Mouse (Mus musculus) CH12.LX (cell line): ENCODE results near the gene Mark2. TPM values are rescaled to one million over a fixed set of nuclear protein-coding genes. Genes with fewer than 3 reads are reported as not detected.

Source experiments
- DNase-seq: peaks from one replicate; pipeline ENCODE4 v3.0.0-alpha.2; 2013; ENCODE audit errors: extremely low read depth
- H3K27ac ChIP-seq: 2 replicates; pipeline ENCODE4 v1.5.1; 2012; ENCODE audit warnings: low read depth, mild to moderate bottlenecking, control low read depth, moderate library complexity; ENCODE audit not compliant: insufficient read depth
- H3K27me3 ChIP-seq: replicated peaks from 2 replicates; pipeline ENCODE3; 2012; ENCODE audit warnings: inconsistent platforms
- H3K36me3 ChIP-seq, 2 experiments: replicated peaks in 1 of 2; 2 replicates each; pipeline versions ENCODE3 to v1.6.1; 2012; ENCODE audit warnings: inconsistent platforms in 1 of 2, low read length in 1 of 2, mild to moderate bottlenecking in 1 of 2, mixed read lengths in 1 of 2, moderate library complexity in 1 of 2; ENCODE audit not compliant: control insufficient read depth in 1 of 2, insufficient read depth in 1 of 2
- H3K4me1 ChIP-seq, 2 experiments: 2 replicates each; pipeline ENCODE4 v1.6.1; 2012; ENCODE audit warnings: inconsistent platforms in 1 of 2, moderate library complexity in 1 of 2; ENCODE audit not compliant: insufficient read depth in 2 of 2, control insufficient read depth in 1 of 2
- H3K4me2 ChIP-seq: 2 replicates; pipeline ENCODE4 v1.6.1; 2012; ENCODE audit warnings: low read depth, mild to moderate bottlenecking, control low read depth; ENCODE audit not compliant: poor library complexity, insufficient read depth, severe bottlenecking
- H3K4me3 ChIP-seq, 3 experiments: fragments of 150-350 bp in 1 of 3; sonication (generic) in 1 of 3; replicated peaks in 1 of 3; 2 replicates each; pipeline versions ENCODE3 to v1.5.1; 2011 to 2012; ENCODE audit warnings: low read depth in 2 of 3, low read length in 2 of 3, mild to moderate bottlenecking in 2 of 3, moderate library complexity in 2 of 3, control low read depth in 1 of 3, improper control_type of control experiment in 1 of 3, inconsistent platforms in 1 of 3, mixed read lengths in 1 of 3; ENCODE audit not compliant: poor library complexity in 1 of 3
- H3K79me2 ChIP-seq: replicated peaks from 2 replicates; pipeline ENCODE4 v1.6.1; 2012; ENCODE audit warnings: mild to moderate bottlenecking, moderate library complexity; ENCODE audit not compliant: control insufficient read depth, poor library complexity, insufficient read depth, severe bottlenecking; ENCODE audit errors: extremely low read depth
- H3K9ac ChIP-seq: 2 replicates; pipeline ENCODE4 v1.6.1; 2012; ENCODE audit warnings: low read depth, mild to moderate bottlenecking, control low read depth, moderate library complexity; ENCODE audit not compliant: insufficient read depth
- H3K9me3 ChIP-seq: replicated peaks from 2 replicates; pipeline ENCODE3; 2012; ENCODE audit warnings: low read length, inconsistent platforms, mixed read lengths
- CHD1 ChIP-seq: IDR thresholded peaks from 2 replicates; pipeline ENCODE4 v1.6.1; 2012; ENCODE audit warnings: low read depth, low read length, improper control_type of control experiment, inconsistent platforms
- CTCF ChIP-seq, 2 experiments: IDR thresholded peaks in 1 of 2; conservative IDR thresholded peaks in 1 of 2; 2 replicates each; pipeline ENCODE4 v1.5.1; 2011 to 2012; ENCODE audit warnings: low read depth in 2 of 2, low read length in 2 of 2, improper control_type of control experiment in 1 of 2, inconsistent platforms in 1 of 2, mild to moderate bottlenecking in 1 of 2, moderate library complexity in 1 of 2
- ELF1 ChIP-seq: IDR thresholded peaks from 2 replicates; pipeline ENCODE4 v1.6.1; 2014; ENCODE audit warnings: low read depth, mild to moderate bottlenecking, inconsistent platforms, low read length, improper control_type of control experiment
- JUND ChIP-seq: conservative IDR thresholded peaks from 2 replicates; pipeline ENCODE4 v1.6.1; 2011; ENCODE audit warnings: low read depth, low read length, improper control_type of control experiment
- KAT2A ChIP-seq: IDR thresholded peaks from 2 replicates; pipeline ENCODE4 v1.6.1; 2012; ENCODE audit warnings: low read length, improper control_type of control experiment, inconsistent platforms; ENCODE audit not compliant: insufficient replicate concordance
- MAFK ChIP-seq: IDR thresholded peaks from 2 replicates; pipeline ENCODE4 v1.6.1; 2011; ENCODE audit warnings: low read length, improper control_type of control experiment; ENCODE audit not compliant: insufficient replicate concordance
- MAX ChIP-seq: IDR thresholded peaks from 2 replicates; pipeline ENCODE4 v1.6.1; 2011; ENCODE audit warnings: low read length, improper control_type of control experiment
- MAZ ChIP-seq: IDR thresholded peaks from 2 replicates; pipeline ENCODE4 v1.6.1; 2012; ENCODE audit warnings: low read depth, mild to moderate bottlenecking, inconsistent platforms, low read length, improper control_type of control experiment, moderate library complexity
- MEF2A ChIP-seq: IDR thresholded peaks from 2 replicates; pipeline ENCODE4 v1.6.1; 2014; ENCODE audit warnings: low read depth, mild to moderate bottlenecking, inconsistent platforms, low read length, improper control_type of control experiment, borderline replicate concordance
- MXI1 ChIP-seq: IDR thresholded peaks from 2 replicates; pipeline ENCODE4 v1.6.1; 2011; ENCODE audit warnings: mild to moderate bottlenecking, low read depth, low read length, improper control_type of control experiment
- MYC ChIP-seq: IDR thresholded peaks from 2 replicates; pipeline ENCODE4 v1.6.1; 2011; ENCODE audit warnings: low read depth, mild to moderate bottlenecking, improper control_type of control experiment, low read length
- NELFE ChIP-seq: IDR thresholded peaks from 2 replicates; pipeline ENCODE4 v1.6.1; 2011; ENCODE audit warnings: low read depth, low read length, improper control_type of control experiment
- NRF1 ChIP-seq: IDR thresholded peaks from 2 replicates; pipeline ENCODE4 v1.6.1; 2014; ENCODE audit warnings: low read depth, mild to moderate bottlenecking, inconsistent platforms, low read length, improper control_type of control experiment, moderate library complexity
- POLR2A ChIP-seq: IDR thresholded peaks from 2 replicates; pipeline ENCODE4 v1.6.1; 2011; ENCODE audit warnings: low read depth, mild to moderate bottlenecking, improper control_type of control experiment, low read length
- POLR2AphosphoS2 ChIP-seq: IDR thresholded peaks from 2 replicates; pipeline ENCODE4 v1.6.1; 2011; ENCODE audit warnings: low read depth, low read length, improper control_type of control experiment
- RAD21 ChIP-seq: IDR thresholded peaks from 2 replicates; pipeline ENCODE4 v1.6.1; 2011; ENCODE audit warnings: low read depth, mild to moderate bottlenecking, low read length, improper control_type of control experiment, moderate library complexity
- SMC3 ChIP-seq: IDR thresholded peaks from 2 replicates; pipeline ENCODE4 v1.6.1; 2011; ENCODE audit warnings: low read depth, low read length, improper control_type of control experiment
- TCF12 ChIP-seq: IDR thresholded peaks from 2 replicates; pipeline ENCODE4 v1.6.1; 2014; ENCODE audit warnings: low read depth, mild to moderate bottlenecking, inconsistent platforms, low read length, improper control_type of control experiment
- UBTF ChIP-seq: IDR thresholded peaks from 2 replicates; pipeline ENCODE4 v1.6.1; 2012; ENCODE audit warnings: low read depth, mild to moderate bottlenecking, inconsistent platforms, low read length, improper control_type of control experiment, moderate library complexity
- ZC3H11A ChIP-seq: IDR thresholded peaks from 2 replicates; pipeline ENCODE4 v1.6.1; 2012; ENCODE audit warnings: low read depth, mild to moderate bottlenecking, inconsistent platforms, low read length, improper control_type of control experiment
- ZMIZ1 ChIP-seq: IDR thresholded peaks from 2 replicates; pipeline ENCODE4 v1.6.1; 2012; ENCODE audit warnings: low read depth, mild to moderate bottlenecking, inconsistent platforms, low read length, improper control_type of control experiment
- dilution Hi-C: fragments of 300-500 bp; cut with MboI; formaldehyde crosslinking; loops from 2 replicates; pipeline ENCODE4 v1.14.3; 2020; ENCODE audit warnings: low sequenced_read_pairs; ENCODE audit not compliant: extremely low pct_unique_long_range_greater_than_20kb, extremely low pct_ligation_motif_present
- in situ Hi-C: fragments of 300-500 bp; cut with MboI; formaldehyde crosslinking; loops from 3 replicates; pipeline ENCODE4 v1.14.3; 2019; ENCODE audit warnings: low sequenced_read_pairs, low pct_ligation_motif_present, low pct_unique_long_range_greater_than_20kb, mixed read lengths
- polyA plus RNA-seq: library from polyadenylated mRNA; unstranded; fragments of >175 nt; gene quantifications from 2 replicates; pipeline ENCODE4 v1.2.1, GENCODE M21; 2012; ENCODE audit warnings: low read depth; ENCODE audit not compliant: insufficient read length
- total RNA-seq, 2 experiments: library from RNA; depleted of rRNA; stranded (reverse); fragments of 300-350 nt in 1 of 2; fragments of >200 nt in 1 of 2; gene quantifications; 2 replicates each; pipeline ENCODE4 v1.2.3; 2012 to 2014

Gene Mark2
- total and polyA plus RNA-seq, 3 experiments = 8.1 to 34.4 (median 19.0) TPM

GRCm38 (mm10) chr19:7316822-7317221 lies 24.8 kb downstream of the Mark2 start:
- H3K27ac ChIP-seq = no peak overlapping the region
- no peaks in the 10 kb centered on the region for H3K27me3 ChIP-seq
- TF ChIP-seq MAFK (no peak), MXI1 (no peak), MAX (no peak), ZMIZ1 (no peak), ELF1 (no peak), ZC3H11A (no peak), MAZ (no peak), MEF2A (no peak), SMC3 (no peak)
- no peak overlapping the region for H3K9ac ChIP-seq
- no peak overlapping the region for H3K4me3 ChIP-seq
- DNase-seq = no peak
- peaks cover 0 to 21% of the 10 kb centered on the region in 2 experiments for H3K36me3 ChIP-seq
- in situ Hi-C loops (no loop called here), dilution Hi-C loops (no loop called here)
- peaks cover 52% of the 10 kb centered on the region for H3K79me2 ChIP-seq
- H3K4me1 ChIP-seq = peaks cover 2 to 47% of the 10 kb centered on the region in 2 experiments; a peak in 3 of 4 replicates
- H3K9me3 ChIP-seq = no peaks in the 10 kb centered on the region
- H3K4me2 ChIP-seq = no peak overlapping the region

DNA sequence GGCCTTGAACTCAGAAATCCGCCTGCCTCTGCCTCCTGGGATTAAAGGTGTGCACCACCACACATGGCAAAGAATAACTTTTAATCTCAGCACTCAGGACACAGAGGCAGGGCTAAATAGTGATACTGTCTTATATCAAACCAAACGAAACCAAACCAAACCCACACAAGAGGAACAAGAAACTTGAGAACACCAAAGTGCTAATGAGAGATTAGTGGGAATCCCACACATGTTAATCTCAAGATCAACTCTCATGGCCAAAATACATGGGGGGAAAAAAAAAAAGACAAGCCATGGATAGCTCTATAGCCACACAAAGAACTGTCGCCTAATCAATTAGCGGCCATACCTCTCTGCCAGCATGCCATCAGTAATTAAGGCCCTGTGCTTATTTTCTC lies 26.1 kb downstream of the Mark2 start:
- Histone ChIP-seq H3K9me3 (no peaks in the 10 kb centered on the region), H3K4me1 (peaks cover 11 to 59% of the 10 kb centered on the region in 2 experiments), H3K79me2 (peaks cover 48% of the 10 kb centered on the region), H3K4me2 (no peak overlapping the region), H3K36me3 (peaks cover 0 to 21% of the 10 kb centered on the region in 2 experiments), H3K4me3 (no peak overlapping the region), H3K27me3 (no peaks in the 10 kb centered on the region), H3K9ac (no peak overlapping the region), H3K27ac (no peak overlapping the region)
- dilution Hi-C loops = no loop called here
- no peak for TF ChIP-seq UBTF
- no peak for TF ChIP-seq MEF2A
- no peak for DNase-seq
- in situ Hi-C loops = no loop called here

DNA sequence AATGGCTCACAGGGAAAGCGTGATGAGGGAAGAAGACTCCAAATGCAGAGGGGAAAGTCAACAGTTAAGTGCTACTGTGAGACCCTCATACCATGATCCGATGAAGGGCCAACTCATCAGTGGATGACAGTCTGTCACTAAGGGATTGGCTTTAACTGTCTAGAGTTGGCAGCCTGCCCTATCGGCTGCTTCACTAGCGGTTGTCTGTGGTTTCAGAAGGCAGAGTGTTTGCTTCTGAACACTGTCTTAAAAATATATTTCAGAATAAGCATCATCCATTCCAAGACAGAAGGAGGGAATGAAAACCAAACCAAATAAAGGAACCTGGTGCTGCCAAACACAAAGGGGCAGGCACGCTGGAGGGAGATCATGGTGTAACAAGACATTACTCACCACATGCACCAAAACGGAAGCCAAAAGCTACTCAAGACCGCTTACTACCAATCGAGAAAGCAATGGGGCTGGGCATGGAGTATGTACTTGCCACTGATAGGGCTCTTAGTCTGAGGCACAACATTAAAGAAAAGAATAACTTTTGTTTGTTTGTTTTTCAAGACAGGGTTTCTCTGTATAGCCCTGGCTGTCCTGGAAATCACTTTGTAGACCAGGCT lies 26.6 kb downstream of the Mark2 start:
- H3K9ac ChIP-seq = no peak overlapping the region
- no peak for DNase-seq
- TF ChIP-seq MXI1 (no peak), CTCF (conservative IDR thresholded peaks at IDR 0.05 in 1 of 2, IDR thresholded peaks at IDR 0.05 in 1 of 2; ENCODE audit: low read depth in 2 of 2, low read length in 2 of 2) (no peak), TCF12 (no peak), RAD21 (no peak), KAT2A (no peak), MYC (no peak), JUND (no peak), CHD1 (no peak), POLR2A (no peak), MEF2A (no peak), ZC3H11A (no peak), MAX (no peak), NELFE (no peak), UBTF (no peak), POLR2AphosphoS2 (no peak), NRF1 (no peak)
- TF ChIP-seq, all 38 proteins: peak for 0
- in situ Hi-C loops (no loop called here), dilution Hi-C loops (no loop called here)
- peaks cover 16 to 64% of the 10 kb centered on the region in 2 experiments for H3K4me1 ChIP-seq
- no peak overlapping the region for H3K27ac ChIP-seq
- H3K9me3 ChIP-seq = no peaks in the 10 kb centered on the region
- H3K27me3 ChIP-seq = no peaks in the 10 kb centered on the region
- no peak overlapping the region for H3K4me3 ChIP-seq
- no peak overlapping the region for H3K4me2 ChIP-seq
- H3K79me2 ChIP-seq = peaks cover 43% of the 10 kb centered on the region
- H3K36me3 ChIP-seq = peaks cover 0 to 21% of the 10 kb centered on the region in 2 experiments
